Mouse (Mus musculus): Measurements from ENCODE around the gene Fam166b. TPM values are rescaled to one million over a fixed set of nuclear protein-coding genes. Genes with fewer than 3 reads are reported as not detected.

The Fam166b gene
- polyA plus RNA-seq (2015; fragmentation: Illumina TruSeq; extraction: RNeasy Lipid Tissue Mini Kit (QIAGEN cat#74804); ENCODE audit: insufficient read depth, low read depth, low replicate concordance): not detected

DNA sequence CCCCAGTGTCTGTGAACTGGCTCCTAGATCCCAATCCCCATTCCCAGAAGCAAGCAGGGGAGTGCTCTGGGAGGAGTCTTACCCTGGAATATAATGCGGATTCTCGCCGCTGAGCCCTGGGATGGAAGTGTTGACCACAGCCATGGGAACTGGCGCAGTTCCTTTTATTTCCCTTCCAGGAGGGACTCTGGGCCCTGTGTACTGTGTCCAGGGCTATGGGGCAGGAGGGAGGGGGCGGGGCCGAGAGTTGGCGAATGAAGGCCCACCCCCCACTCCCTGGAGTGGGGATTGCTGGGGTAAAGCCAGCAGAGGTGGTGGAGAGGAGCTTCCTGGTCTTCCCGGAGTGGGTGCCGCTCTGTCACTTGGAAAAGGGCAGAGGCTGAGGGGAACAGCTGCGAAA lies at the start of gene Fam166b:
TSS of gene Fam166b (minus strand) at position 189 of the 400 bp plus-strand sequence.

DNA sequence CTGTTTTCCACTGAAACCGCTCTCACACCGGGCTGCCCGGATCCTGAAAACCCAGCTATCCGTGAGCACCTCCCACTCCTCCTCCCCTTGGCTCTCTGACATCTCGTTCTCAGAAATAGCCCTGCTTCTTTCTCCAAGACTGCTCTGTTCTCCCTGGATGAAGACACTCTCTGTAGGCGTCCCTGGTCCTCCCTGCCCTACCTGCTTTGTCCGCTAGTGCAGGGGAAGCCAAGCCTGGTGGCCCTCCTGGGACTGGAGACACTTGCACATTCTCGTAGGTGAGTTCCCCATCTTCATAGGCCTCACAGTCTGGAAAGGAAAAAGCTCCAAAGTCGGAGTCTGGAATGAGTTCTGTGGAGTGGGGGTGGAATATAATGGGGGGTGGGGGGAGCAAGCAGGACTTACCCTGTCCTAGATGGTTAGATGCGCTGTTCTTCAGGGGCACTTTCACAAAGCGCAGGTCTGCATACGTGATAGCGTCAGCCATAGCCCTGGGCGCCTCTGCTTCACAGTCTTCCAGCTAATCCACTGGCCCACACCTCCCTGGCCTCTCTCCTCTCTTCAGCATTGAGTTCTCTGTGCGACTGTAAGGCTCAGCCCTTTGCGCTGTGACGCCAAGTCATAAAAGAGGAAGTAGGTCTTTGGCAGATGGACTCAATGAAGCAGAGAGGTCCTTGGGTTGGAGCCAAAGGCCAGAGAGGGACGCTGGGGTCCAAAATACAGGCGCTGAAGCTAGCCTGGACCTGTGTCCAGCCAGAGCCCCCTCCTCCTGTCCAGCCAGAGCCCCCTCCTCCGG lies 25.3 kb upstream of the Fam166b start, which contains the start of gene Cd72:
TSS of gene Cd72 (minus strand) at position 588 of the 796 bp plus-strand sequence.

DNA sequence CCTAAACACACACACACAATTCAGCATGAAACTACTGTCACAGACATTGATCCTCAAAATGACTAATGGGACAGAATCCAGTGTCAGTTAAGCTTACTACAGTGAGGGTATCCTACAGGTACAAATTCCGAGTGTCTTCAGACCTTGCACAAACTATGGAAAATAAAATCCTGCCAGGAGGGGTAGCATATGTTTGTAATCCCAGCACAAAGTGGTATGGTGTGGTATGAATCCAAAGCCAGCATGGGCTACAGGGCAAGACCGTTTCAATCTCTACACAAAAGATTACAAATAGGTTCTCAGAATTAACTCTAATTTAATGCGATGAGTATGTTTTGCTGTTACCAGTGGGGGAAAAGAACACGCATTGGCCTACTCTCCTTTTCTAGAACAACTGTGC lies 12.7 kb upstream of the Fam166b start, which contains the start of gene Tesk1:
TSS of gene Tesk1 (plus strand) at position 301 of the 400 bp plus-strand sequence.

DNA sequence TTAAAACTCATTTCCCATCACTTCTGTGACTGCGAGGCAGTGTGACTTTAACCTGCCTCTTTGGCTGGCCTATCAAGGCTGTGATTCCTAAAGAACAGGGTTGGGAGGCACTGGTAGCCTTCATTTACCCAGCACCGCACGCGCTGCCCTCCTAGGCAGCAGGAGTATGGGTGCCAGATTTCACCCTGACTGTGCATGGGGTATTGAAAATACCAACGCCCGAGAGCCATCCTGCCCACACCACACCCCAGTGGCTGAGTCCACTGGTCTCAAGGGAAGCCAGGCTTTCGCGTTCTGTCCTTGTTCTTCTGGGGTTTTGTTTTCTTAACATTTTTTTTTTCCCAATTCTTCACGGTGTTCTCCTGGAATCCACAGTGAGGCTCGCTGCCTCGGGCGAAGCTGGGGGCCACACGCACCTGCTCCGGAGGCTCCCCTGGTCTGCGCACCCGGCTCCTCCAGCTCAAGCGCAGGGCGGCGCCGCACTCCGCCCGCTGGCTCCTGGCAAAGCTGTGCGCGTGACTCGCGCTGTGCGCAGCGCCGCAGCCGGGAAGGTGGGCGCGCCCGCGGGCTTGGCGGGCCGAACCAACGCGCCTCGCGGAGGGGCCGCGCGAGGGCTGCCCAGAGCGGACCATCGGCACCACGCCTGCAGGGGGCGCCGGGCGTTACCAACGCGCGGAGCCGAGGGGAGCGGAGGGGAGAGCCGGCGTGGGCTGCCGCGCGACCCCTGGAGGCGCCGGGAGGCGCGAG lies 47.4 kb downstream of the Fam166b start, which contains the start of gene Rusc2:
TSS of gene Rusc2 (plus strand) at position 572 of the 747 bp plus-strand sequence.

Other genes with a start within 250 kb of the Fam166b start
- 0.28 TPM for gene Atp8b5, start 162.0 kb downstream of the Fam166b start, polyA plus RNA-seq (2015; fragmentation: Illumina TruSeq; extraction: RNeasy Lipid Tissue Mini Kit (QIAGEN cat#74804); ENCODE audit: insufficient read depth, low read depth, low replicate concordance)
- gene Rusc2, start 47.2 kb downstream of the Fam166b start, polyA plus RNA-seq (2015; fragmentation: Illumina TruSeq; extraction: RNeasy Lipid Tissue Mini Kit (QIAGEN cat#74804); ENCODE audit: insufficient read depth, low read depth, low replicate concordance): 5.5 TPM
- 7.8 TPM for gene Tesk1, start 12.8 kb upstream of the Fam166b start, polyA plus RNA-seq (2015; fragmentation: Illumina TruSeq; extraction: RNeasy Lipid Tissue Mini Kit (QIAGEN cat#74804); ENCODE audit: insufficient read depth, low read depth, low replicate concordance)
- gene Cd72, start 25.5 kb upstream of the Fam166b start, polyA plus RNA-seq (2015; fragmentation: Illumina TruSeq; extraction: RNeasy Lipid Tissue Mini Kit (QIAGEN cat#74804); ENCODE audit: insufficient read depth, low read depth, low replicate concordance): 1.8 TPM
- not detected for gene Sit1, start 54.6 kb upstream of the Fam166b start, polyA plus RNA-seq (2015; fragmentation: Illumina TruSeq; extraction: RNeasy Lipid Tissue Mini Kit (QIAGEN cat#74804); ENCODE audit: insufficient read depth, low read depth, low replicate concordance)
- gene Ccdc107, start 63.8 kb upstream of the Fam166b start, polyA plus RNA-seq (2015; fragmentation: Illumina TruSeq; extraction: RNeasy Lipid Tissue Mini Kit (QIAGEN cat#74804); ENCODE audit: insufficient read depth, low read depth, low replicate concordance): 28.5 TPM
- 3.8 TPM for gene Arhgef39, start 70.6 kb upstream of the Fam166b start, polyA plus RNA-seq (2015; fragmentation: Illumina TruSeq; extraction: RNeasy Lipid Tissue Mini Kit (QIAGEN cat#74804); ENCODE audit: insufficient read depth, low read depth, low replicate concordance)
- not detected for gene Car9, start 77.8 kb upstream of the Fam166b start, polyA plus RNA-seq (2015; fragmentation: Illumina TruSeq; extraction: RNeasy Lipid Tissue Mini Kit (QIAGEN cat#74804); ENCODE audit: insufficient read depth, low read depth, low replicate concordance)
- gene Tpm2, start 94.6 kb upstream of the Fam166b start, polyA plus RNA-seq (2015; fragmentation: Illumina TruSeq; extraction: RNeasy Lipid Tissue Mini Kit (QIAGEN cat#74804); ENCODE audit: insufficient read depth, low read depth, low replicate concordance): 37.2 TPM
- 21.2 TPM for gene Creb3, start 133.2 kb upstream of the Fam166b start, polyA plus RNA-seq (2015; fragmentation: Illumina TruSeq; extraction: RNeasy Lipid Tissue Mini Kit (QIAGEN cat#74804); ENCODE audit: insufficient read depth, low read depth, low replicate concordance)
- gene Tln1, start 133.6 kb upstream of the Fam166b start, polyA plus RNA-seq (2015; fragmentation: Illumina TruSeq; extraction: RNeasy Lipid Tissue Mini Kit (QIAGEN cat#74804); ENCODE audit: insufficient read depth, low read depth, low replicate concordance): 19.2 TPM
- gene Rgp1, start 149.6 kb upstream of the Fam166b start, polyA plus RNA-seq (2015; fragmentation: Illumina TruSeq; extraction: RNeasy Lipid Tissue Mini Kit (QIAGEN cat#74804); ENCODE audit: insufficient read depth, low read depth, low replicate concordance): 6.8 TPM
- 4.6 TPM for gene Gba2, start 149.7 kb upstream of the Fam166b start, polyA plus RNA-seq (2015; fragmentation: Illumina TruSeq; extraction: RNeasy Lipid Tissue Mini Kit (QIAGEN cat#74804); ENCODE audit: insufficient read depth, low read depth, low replicate concordance)
- gene Msmp, start 155.4 kb upstream of the Fam166b start, polyA plus RNA-seq (2015; fragmentation: Illumina TruSeq; extraction: RNeasy Lipid Tissue Mini Kit (QIAGEN cat#74804); ENCODE audit: insufficient read depth, low read depth, low replicate concordance): not detected
- gene Npr2, start 202.8 kb upstream of the Fam166b start, polyA plus RNA-seq (2015; fragmentation: Illumina TruSeq; extraction: RNeasy Lipid Tissue Mini Kit (QIAGEN cat#74804); ENCODE audit: insufficient read depth, low read depth, low replicate concordance): 10.7 TPM
- gene Spag8, start 224.5 kb upstream of the Fam166b start, polyA plus RNA-seq (2015; fragmentation: Illumina TruSeq; extraction: RNeasy Lipid Tissue Mini Kit (QIAGEN cat#74804); ENCODE audit: insufficient read depth, low read depth, low replicate concordance): 1.1 TPM
- 22.0 TPM for gene Hint2, start 227.3 kb upstream of the Fam166b start, polyA plus RNA-seq (2015; fragmentation: Illumina TruSeq; extraction: RNeasy Lipid Tissue Mini Kit (QIAGEN cat#74804); ENCODE audit: insufficient read depth, low read depth, low replicate concordance)
- 1.8 TPM for gene Tmem8b, start 239.8 kb upstream of the Fam166b start, polyA plus RNA-seq (2015; fragmentation: Illumina TruSeq; extraction: RNeasy Lipid Tissue Mini Kit (QIAGEN cat#74804); ENCODE audit: insufficient read depth, low read depth, low replicate concordance)
- 0.20 TPM for gene Fam221b, start 240.0 kb upstream of the Fam166b start, polyA plus RNA-seq (2015; fragmentation: Illumina TruSeq; extraction: RNeasy Lipid Tissue Mini Kit (QIAGEN cat#74804); ENCODE audit: insufficient read depth, low read depth, low replicate concordance)